Mouse (Mus musculus): ENCODE data around the gene Dbil5. TPM values are rescaled to one million over a fixed set of nuclear protein-coding genes. Genes with fewer than 3 reads are reported as not detected.

Dbil5 gene
- polyA plus RNA-seq, 2 experiments = 0.36 to 1.1 TPM

GRCm38 (mm10) chr11:76260208-76261050, 43.0 kb downstream of the Dbil5 start:
- no peaks in the 10 kb centered on the region for H3K27me3 ChIP-seq (ENCODE audit: control insufficient read depth, insufficient read depth, low read length)
- H3K9me3 ChIP-seq (ENCODE audit: control insufficient read depth, low read length) = no peaks in the 10 kb centered on the region
- H3K9ac ChIP-seq (replicated peaks) = no peak overlapping the region
- no peak for ATAC-seq (ENCODE audit: insufficient read depth)
- no peak overlapping the region for H3K4me3 ChIP-seq (ENCODE audit: insufficient read depth in 1 of 2, low read depth in 2 of 2, low read length in 2 of 2)
- H3K27ac ChIP-seq = no peak overlapping the region
- DNase-seq (ENCODE audit: low read depth in 3 of 3, low spot score in 3 of 3) = no peak
- no peak for TF ChIP-seq EP300 (IDR thresholded peaks at IDR 0.05; ENCODE audit: low read depth)
- no peak for TF ChIP-seq CTCF (IDR thresholded peaks at IDR 0.05; ENCODE audit: low read depth)
- no peaks in the 10 kb centered on the region for H3K4me1 ChIP-seq (replicated peaks; ENCODE audit: control insufficient read depth in 2 of 2, insufficient read depth in 2 of 2, low read length in 1 of 2)
- no peak overlapping the region for H3K4me2 ChIP-seq (ENCODE audit: low read depth)
- WGBS (ENCODE audit: insufficient replicate concordance) = 68% methylated on average over 10 of the region's 10 CpGs
- no peaks in the 10 kb centered on the region for H3K36me3 ChIP-seq (replicated peaks; ENCODE audit: control insufficient read depth, insufficient read depth, low read depth)

DNA sequence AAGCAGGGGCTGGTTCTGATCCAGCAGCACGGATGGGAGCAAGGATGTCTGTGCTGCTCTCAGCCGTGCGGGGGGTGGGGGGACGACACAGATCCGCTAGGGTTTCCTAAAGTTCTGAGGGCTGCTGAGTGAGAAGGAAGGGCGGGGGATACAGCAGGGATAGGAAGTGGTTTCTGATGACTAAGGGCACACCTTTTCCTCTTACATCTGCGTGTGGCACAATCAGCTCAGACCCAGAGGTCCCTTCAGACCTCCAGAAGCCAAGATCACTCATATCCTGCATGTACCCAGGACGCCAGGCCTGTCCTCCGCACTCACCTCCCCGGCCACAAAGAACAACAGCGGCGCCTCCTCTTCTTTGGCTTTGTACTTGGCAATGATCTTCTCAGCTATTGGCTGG, 43.8 kb downstream of the Dbil5 start:
- H3K27ac ChIP-seq = no peak overlapping the region
- H3K9ac ChIP-seq (replicated peaks) = no peak overlapping the region
- no peaks in the 10 kb centered on the region for H3K4me1 ChIP-seq (replicated peaks; ENCODE audit: control insufficient read depth in 2 of 2, insufficient read depth in 2 of 2, low read length in 1 of 2)
- TF ChIP-seq CTCF (IDR thresholded peaks at IDR 0.05; ENCODE audit: low read depth) (no peak), EP300 (IDR thresholded peaks at IDR 0.05; ENCODE audit: low read depth) (no peak)
- ATAC-seq (ENCODE audit: insufficient read depth) = no peak
- H3K4me3 ChIP-seq (ENCODE audit: insufficient read depth in 1 of 2, low read depth in 2 of 2, low read length in 2 of 2) = no peak overlapping the region
- WGBS (ENCODE audit: insufficient replicate concordance) = 19% methylated on average over 12 of the region's 12 CpGs
- H3K9me3 ChIP-seq (ENCODE audit: control insufficient read depth, low read length) = no peaks in the 10 kb centered on the region
- no peak for DNase-seq (ENCODE audit: low read depth in 3 of 3, low spot score in 3 of 3)
- H3K27me3 ChIP-seq (ENCODE audit: control insufficient read depth, insufficient read depth, low read length) = no peaks in the 10 kb centered on the region
- no peak overlapping the region for H3K4me2 ChIP-seq (ENCODE audit: low read depth)
- no peaks in the 10 kb centered on the region for H3K36me3 ChIP-seq (replicated peaks; ENCODE audit: control insufficient read depth, insufficient read depth, low read depth)

DNA sequence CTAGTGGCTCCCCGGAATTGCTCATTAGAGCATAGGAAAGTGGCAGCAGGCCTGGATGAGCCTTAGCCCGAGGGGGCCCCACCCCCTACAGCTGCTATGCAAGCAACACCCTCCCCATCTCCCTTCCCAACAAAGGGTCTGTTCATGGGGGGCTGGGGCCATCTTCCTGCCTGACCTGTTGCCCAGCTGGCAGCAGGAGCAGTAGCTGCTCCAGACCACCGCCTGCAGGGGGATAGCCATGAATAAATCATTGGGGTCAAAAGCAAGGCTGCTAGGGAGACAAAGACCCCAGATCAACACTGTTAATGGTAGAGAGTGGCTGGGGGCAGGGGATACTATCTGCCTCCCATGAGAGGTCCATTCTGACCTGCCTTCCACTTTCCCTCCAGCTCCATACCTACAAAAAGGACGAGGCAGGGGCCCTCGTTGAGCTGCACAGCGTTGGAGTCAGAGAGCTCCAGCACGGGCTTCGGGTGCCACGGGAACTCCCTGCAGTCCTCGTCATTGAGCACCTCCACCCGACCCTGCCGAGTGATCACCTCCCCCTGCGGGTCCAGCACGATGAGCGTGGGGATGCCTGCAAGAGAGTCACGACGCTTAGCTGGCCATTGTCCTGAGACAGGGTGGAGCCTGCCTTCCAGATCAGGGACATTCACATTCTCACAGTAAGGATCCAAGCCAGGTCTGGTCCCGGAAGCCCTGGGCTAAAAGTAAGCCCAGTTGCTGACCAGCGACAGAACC, 45.4 kb downstream of the Dbil5 start:
- Histone ChIP-seq H3K27me3 (ENCODE audit: control insufficient read depth, insufficient read depth, low read length) (no peaks in the 10 kb centered on the region), H3K9me3 (ENCODE audit: control insufficient read depth, low read length) (no peaks in the 10 kb centered on the region), H3K9ac (replicated peaks) (no peak overlapping the region), H3K36me3 (replicated peaks; ENCODE audit: control insufficient read depth, insufficient read depth, low read depth) (no peaks in the 10 kb centered on the region), H3K4me1 (replicated peaks; ENCODE audit: control insufficient read depth in 2 of 2, insufficient read depth in 2 of 2, low read length in 1 of 2) (no peaks in the 10 kb centered on the region), H3K4me2 (ENCODE audit: low read depth) (no peak overlapping the region), H3K27ac (no peak overlapping the region), H3K4me3 (ENCODE audit: insufficient read depth in 1 of 2, low read depth in 2 of 2, low read length in 2 of 2) (no peak overlapping the region)
- WGBS (ENCODE audit: insufficient replicate concordance) = 57% methylated on average over 19 of the region's 19 CpGs
- no peak for ATAC-seq (ENCODE audit: insufficient read depth)
- no peak for DNase-seq (ENCODE audit: low read depth in 3 of 3, low spot score in 3 of 3)
- no peak for TF ChIP-seq CTCF (IDR thresholded peaks at IDR 0.05; ENCODE audit: low read depth)
- no peak for TF ChIP-seq EP300 (IDR thresholded peaks at IDR 0.05; ENCODE audit: low read depth)

DNA sequence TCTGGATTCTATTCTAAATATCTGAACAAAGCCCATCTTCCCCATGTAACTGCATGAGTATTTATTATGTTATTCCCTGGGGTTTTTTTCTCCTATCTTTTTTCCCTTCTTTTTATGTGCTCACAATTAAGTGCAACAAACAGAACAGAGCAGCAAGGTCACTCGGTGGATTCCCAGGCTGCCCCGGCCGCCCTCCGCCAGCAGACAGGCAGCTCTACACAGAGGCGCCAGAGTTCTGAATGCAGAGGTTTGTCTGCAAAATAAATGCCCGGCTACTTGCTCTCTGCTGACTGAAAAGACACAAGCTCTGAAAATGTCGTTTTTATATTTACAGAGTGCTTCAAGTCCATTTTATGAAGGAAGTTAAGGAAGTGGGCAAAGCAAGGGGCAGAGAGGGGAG, 50.1 kb downstream of the Dbil5 start:
- Histone ChIP-seq H3K27me3 (ENCODE audit: control insufficient read depth, insufficient read depth, low read length) (no peaks in the 10 kb centered on the region), H3K27ac (no peak overlapping the region), H3K9ac (replicated peaks) (no peak overlapping the region), H3K36me3 (replicated peaks; ENCODE audit: control insufficient read depth, insufficient read depth, low read depth) (no peaks in the 10 kb centered on the region), H3K9me3 (ENCODE audit: control insufficient read depth, low read length) (no peaks in the 10 kb centered on the region), H3K4me1 (replicated peaks; ENCODE audit: control insufficient read depth in 2 of 2, insufficient read depth in 2 of 2, low read length in 1 of 2) (no peaks in the 10 kb centered on the region), H3K4me2 (ENCODE audit: low read depth) (no peak overlapping the region), H3K4me3 (ENCODE audit: insufficient read depth in 1 of 2, low read depth in 2 of 2, low read length in 2 of 2) (no peak overlapping the region)
- DNase-seq (ENCODE audit: low read depth in 3 of 3, low spot score in 3 of 3) = no peak
- 63% methylated on average over 7 of the region's 7 CpGs for WGBS (ENCODE audit: insufficient replicate concordance)
- TF ChIP-seq EP300 (IDR thresholded peaks at IDR 0.05; ENCODE audit: low read depth) (no peak), CTCF (IDR thresholded peaks at IDR 0.05; ENCODE audit: low read depth) (no peak)
- ATAC-seq (ENCODE audit: insufficient read depth) = no peak

DNA sequence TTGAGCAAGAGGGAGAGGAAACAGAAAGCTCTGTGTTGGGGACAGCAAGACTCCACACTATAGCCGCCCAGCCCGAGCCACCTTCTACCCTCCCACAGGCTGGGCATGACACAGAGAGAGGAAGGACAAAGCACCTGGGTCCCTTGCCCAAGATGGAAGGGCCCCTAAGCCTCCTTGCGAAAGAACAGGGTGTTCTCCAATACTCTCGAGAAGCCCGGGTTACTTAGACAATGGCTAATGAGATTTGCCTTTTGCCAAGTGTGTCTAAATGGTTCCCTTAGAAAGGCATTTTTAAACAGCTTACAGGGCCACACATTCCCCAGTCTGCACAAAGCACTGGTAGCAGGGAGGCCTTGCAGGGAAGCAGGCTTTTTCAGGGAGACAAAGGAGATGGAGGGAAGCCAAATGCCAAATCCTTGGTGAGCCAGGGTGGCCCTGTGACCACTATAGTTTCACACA, 50.6 kb downstream of the Dbil5 start:
- ATAC-seq (ENCODE audit: insufficient read depth) = no peak
- TF ChIP-seq CTCF (IDR thresholded peaks at IDR 0.05; ENCODE audit: low read depth) (no peak), EP300 (IDR thresholded peaks at IDR 0.05; ENCODE audit: low read depth) (no peak)
- H3K27ac ChIP-seq = no peak overlapping the region

More for the DNA sequence above, 50.6 kb downstream of the Dbil5 start:
- DNase-seq (ENCODE audit: low read depth in 3 of 3, low spot score in 3 of 3) = no peak
- Histone ChIP-seq H3K9ac (replicated peaks) (no peak overlapping the region), H3K4me2 (ENCODE audit: low read depth) (no peak overlapping the region), H3K9me3 (ENCODE audit: control insufficient read depth, low read length) (no peaks in the 10 kb centered on the region), H3K4me1 (replicated peaks; ENCODE audit: control insufficient read depth in 2 of 2, insufficient read depth in 2 of 2, low read length in 1 of 2) (no peaks in the 10 kb centered on the region), H3K36me3 (replicated peaks; ENCODE audit: control insufficient read depth, insufficient read depth, low read depth) (no peaks in the 10 kb centered on the region), H3K4me3 (ENCODE audit: insufficient read depth in 1 of 2, low read depth in 2 of 2, low read length in 2 of 2) (no peak overlapping the region), H3K27me3 (ENCODE audit: control insufficient read depth, insufficient read depth, low read length) (no peaks in the 10 kb centered on the region)
- WGBS (ENCODE audit: insufficient replicate concordance) = 47% methylated on average over 5 of the region's 5 CpGs

Other genes with a start within 250 kb of the Dbil5 start
- gene 1700016K19Rik, start 217.7 kb upstream of the Dbil5 start, polyA plus RNA-seq (2012; rRNA removed) = not detected in 2 replicates
- gene 1700016K19Rik, start 217.7 kb upstream of the Dbil5 start, polyA plus RNA-seq (2014; fragmentation: Nextera tagmentation; extraction: Ambion mirVana) = not detected in 2 replicates
- 0.92 and 1.3 TPM in 2 replicates for gene Rflnb, start 189.8 kb upstream of the Dbil5 start, polyA plus RNA-seq (2012; rRNA removed)
- gene Rflnb, start 189.8 kb upstream of the Dbil5 start, polyA plus RNA-seq (2014; fragmentation: Nextera tagmentation; extraction: Ambion mirVana) = 1.9 and 2.3 TPM in 2 replicates
- gene Vps53, start 38.0 kb upstream of the Dbil5 start, polyA plus RNA-seq (2012; rRNA removed) = 7.0 and 9.4 TPM in 2 replicates
- 12.7 and 15.4 TPM in 2 replicates for gene Vps53, start 38.0 kb upstream of the Dbil5 start, polyA plus RNA-seq (2014; fragmentation: Nextera tagmentation; extraction: Ambion mirVana)
- 2.7 and 3.1 TPM in 2 replicates for gene Fam57a, start 37.9 kb upstream of the Dbil5 start, polyA plus RNA-seq (2012; rRNA removed)
- gene Fam57a, start 37.9 kb upstream of the Dbil5 start, polyA plus RNA-seq (2014; fragmentation: Nextera tagmentation; extraction: Ambion mirVana) = 3.0 and 3.5 TPM in 2 replicates
- gene Gemin4, start 56 bp downstream of the Dbil5 start, polyA plus RNA-seq (2012; rRNA removed) = 6.0 and 6.3 TPM in 2 replicates
- 13.9 and 14.8 TPM in 2 replicates for gene Gemin4, start 56 bp downstream of the Dbil5 start, polyA plus RNA-seq (2014; fragmentation: Nextera tagmentation; extraction: Ambion mirVana)
- gene Mrm3, start 26.1 kb downstream of the Dbil5 start, polyA plus RNA-seq (2012; rRNA removed) = 5.9 and 11.1 TPM in 2 replicates
- gene Mrm3, start 26.1 kb downstream of the Dbil5 start, polyA plus RNA-seq (2014; fragmentation: Nextera tagmentation; extraction: Ambion mirVana) = 14.2 and 16.6 TPM in 2 replicates
- 10.7 and 17.9 TPM in 2 replicates for gene Glod4, start 26.1 kb downstream of the Dbil5 start, polyA plus RNA-seq (2012; rRNA removed)
- gene Glod4, start 26.1 kb downstream of the Dbil5 start, polyA plus RNA-seq (2014; fragmentation: Nextera tagmentation; extraction: Ambion mirVana) = 60.7 and 62.6 TPM in 2 replicates
- 2.1 TPM in 2 replicates for gene Nxn, start 181.5 kb downstream of the Dbil5 start, polyA plus RNA-seq (2012; rRNA removed)
- 1.9 and 2.5 TPM in 2 replicates for gene Nxn, start 181.5 kb downstream of the Dbil5 start, polyA plus RNA-seq (2014; fragmentation: Nextera tagmentation; extraction: Ambion mirVana)
- 6.2 and 11.1 TPM in 2 replicates for gene Timm22, start 189.3 kb downstream of the Dbil5 start, polyA plus RNA-seq (2012; rRNA removed)
- gene Timm22, start 189.3 kb downstream of the Dbil5 start, polyA plus RNA-seq (2014; fragmentation: Nextera tagmentation; extraction: Ambion mirVana) = 47.4 and 47.8 TPM in 2 replicates